Mouse (Mus musculus) lung, adult 2 months (tissue): ENCODE measurements around the gene Fbln5. TPM values are rescaled to one million over a fixed set of nuclear protein-coding genes. Genes with fewer than 3 reads are reported as not detected.
A peak's percentile ranks its signal among the peaks of the same experiment; 100 is the strongest.

Source experiments
- DNase-seq: peaks from one replicate; pipeline ENCODE4 v3.0.0; 2022
- H3K4me1 ChIP-seq: fragments of 200-500 bp; 2 replicates; pipeline ENCODE4 v1.6.1; 2011; ENCODE audit warnings: low read length; ENCODE audit not compliant: control insufficient read depth, insufficient read depth
- H3K4me3 ChIP-seq: fragments of 200-500 bp; replicated peaks from 2 replicates; pipeline ENCODE3; 2011; ENCODE audit warnings: low read depth, mild to moderate bottlenecking, control low read depth, low read length; ENCODE audit errors: extremely low read depth
- CTCF ChIP-seq: fragments of 200-500 bp; IDR thresholded peaks from 2 replicates; pipeline ENCODE4 v1.5.1; 2011; ENCODE audit warnings: mild to moderate bottlenecking, low read length, control low read depth; ENCODE audit not compliant: insufficient read depth
- POLR2A ChIP-seq: fragments of 200-500 bp; IDR thresholded peaks from 2 replicates; pipeline ENCODE4 v1.6.1; 2011; ENCODE audit warnings: low read depth, mild to moderate bottlenecking, control low read depth, low read length, borderline replicate concordance; ENCODE audit errors: extremely low read depth
- WGBS: fragments of 180-500 bp; shearing (Covaris S2); methylation state at CpG from one replicate; pipeline ENCODE4 v1.1.7; 2018; 5-methylcytosine and 5-hydroxymethylcytosine counted together
- polyA plus RNA-seq: library from polyadenylated mRNA; depleted of rRNA; stranded (reverse); fragments of >200 nt; gene quantifications from 2 replicates; pipeline ENCODE4 v1.2.3, GENCODE M21; 2012; rRNA removed

Fbln5 gene
- polyA plus RNA-seq, 1 experiment, result 126 TPM

GRCm38 (mm10) chr12:101740045-101740444 is 78.8 kb downstream of the Fbln5 start:
- DNase-seq, result no peak
- H3K4me3 ChIP-seq, result no peak overlapping the region
- WGBS, result 4% methylated on average over 2 of the region's 2 CpGs
- H3K4me1 ChIP-seq, result peaks cover 10% of the 10 kb centered on the region
- no peak for TF ChIP-seq CTCF
- no peak for TF ChIP-seq POLR2A

- Histone ChIP-seq H3K4me3 (peak overlapping the region; percentile 54), H3K4me1 (no peaks in the 10 kb centered on the region)
- DNase-seq, result no peak
- 1% methylated on average over 9 of the region's 9 CpGs for WGBS
- TF ChIP-seq POLR2A (no peak), CTCF (no peak)
Observed at GRCm38 (mm10) chr12:101718755-101719150, 100.1 kb downstream of the Fbln5 start.

- peak within 1 kb of the TSS; percentile 54 for H3K4me3 ChIP-seq
- under 1% methylated on average over 75 of the region's 75 CpGs for WGBS
- DNase-seq, result peak; percentile 95
- no peaks in the 10 kb centered on the region for H3K4me1 ChIP-seq
- no peak for TF ChIP-seq CTCF
- TF ChIP-seq POLR2A, result peak; percentile 74; the same call in 1 of the 2 replicates
Observed at GRCm38 (mm10) chr12:101718054-101718754, 100.7 kb downstream of the Fbln5 start, which contains the start of gene Tc2n. TSS of gene Tc2n (minus strand) at chr12:101718523.

- H3K4me1 ChIP-seq, result no peaks in the 10 kb centered on the region
- H3K4me3 ChIP-seq, result no peak overlapping the region
- WGBS, result 76% methylated on average over 3 of the region's 3 CpGs
- TF ChIP-seq POLR2A, result no peak
- DNase-seq, result no peak
Observed at GRCm38 (mm10) chr12:101699176-101699575, 119.7 kb downstream of the Fbln5 start.

Other genes with a start within 250 kb of the Fbln5 start
- 0.87 and 1.1 TPM in 2 replicates for gene Tc2n, start 100.5 kb downstream of the Fbln5 start, polyA plus RNA-seq
- gene Trip11, start 94.2 kb upstream of the Fbln5 start, polyA plus RNA-seq, result 4.2 and 5.1 TPM in 2 replicates
- gene Atxn3, start 139.2 kb upstream of the Fbln5 start, polyA plus RNA-seq, result 3.3 and 6.3 TPM in 2 replicates
- 2.7 and 4.1 TPM in 2 replicates for gene Cpsf2, start 156.9 kb upstream of the Fbln5 start, polyA plus RNA-seq